Mouse (Mus musculus) heart, adult 9 months (tissue): ENCODE results near the gene Ubl5.
"Not testable (repeated sequence)": the region's sequence is repeated elsewhere in the genome, so short reads cannot be mapped to it uniquely, and the experiment has no call there.

Source experiments
- DNase-seq, 2 experiments: peaks; one replicate each; pipeline ENCODE4 v3.0.0; 2022; ENCODE audit warnings: low spot score in 2 of 2

Ubl5 gene

GRCm38 (mm10) chr9:20642101-20642895, at the start of gene Ubl5:
Ubl5 (plus strand) TSS chr9:20642878.
- DNase-seq: peak; percentile 44 to 56

DNA sequence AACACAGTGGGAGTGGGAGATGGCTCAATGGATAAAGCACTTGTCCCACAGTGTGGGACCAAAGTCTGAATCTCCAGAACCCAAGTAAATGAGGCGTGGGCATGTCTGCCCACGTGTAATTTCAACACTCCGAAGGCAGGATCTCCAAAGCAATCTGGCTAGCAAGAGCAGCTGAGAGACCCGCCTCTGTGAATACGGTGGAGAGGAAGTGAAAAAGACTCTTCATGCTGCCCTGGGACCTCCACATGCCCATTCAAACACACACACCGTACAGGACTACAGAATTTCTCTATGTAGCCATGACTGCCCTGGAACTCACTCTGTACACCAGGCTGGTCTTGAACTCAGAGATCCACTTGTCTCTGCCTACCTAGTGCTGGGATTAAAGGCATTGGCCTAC, 41.4 kb upstream of the Ubl5 start:
- no peak for DNase-seq

DNA sequence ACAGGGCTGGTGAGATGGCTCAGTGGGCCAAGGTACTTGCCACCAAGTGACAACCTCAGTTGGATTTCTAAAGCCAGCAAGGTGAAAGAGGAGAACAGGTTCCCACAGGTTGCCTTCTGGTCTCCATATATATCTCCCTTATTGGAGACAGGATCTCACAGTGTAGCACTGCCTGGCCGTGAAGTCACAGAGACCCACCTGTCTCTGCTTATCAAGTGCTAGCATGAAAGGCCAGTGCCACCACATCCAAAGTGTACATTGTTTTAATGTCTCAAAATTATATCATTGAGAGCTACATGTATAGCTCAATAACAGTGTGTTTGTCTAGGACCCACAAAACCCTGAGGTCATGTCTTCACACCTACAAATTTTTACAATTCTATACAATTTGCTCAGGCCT, 36.4 kb upstream of the Ubl5 start:
- DNase-seq: no peak

- peak; percentile 83 to 89 for DNase-seq
These were observed 35.3 kb upstream of the Ubl5 start for GRCm38 (mm10) chr9:20607100-20607974.

GRCm38 (mm10) chr9:20609831-20610464, 32.7 kb upstream of the Ubl5 start:
- no peak for DNase-seq

GRCm38 (mm10) chr9:20611976-20612375, 30.7 kb upstream of the Ubl5 start:
- DNase-seq: no peak

DNA sequence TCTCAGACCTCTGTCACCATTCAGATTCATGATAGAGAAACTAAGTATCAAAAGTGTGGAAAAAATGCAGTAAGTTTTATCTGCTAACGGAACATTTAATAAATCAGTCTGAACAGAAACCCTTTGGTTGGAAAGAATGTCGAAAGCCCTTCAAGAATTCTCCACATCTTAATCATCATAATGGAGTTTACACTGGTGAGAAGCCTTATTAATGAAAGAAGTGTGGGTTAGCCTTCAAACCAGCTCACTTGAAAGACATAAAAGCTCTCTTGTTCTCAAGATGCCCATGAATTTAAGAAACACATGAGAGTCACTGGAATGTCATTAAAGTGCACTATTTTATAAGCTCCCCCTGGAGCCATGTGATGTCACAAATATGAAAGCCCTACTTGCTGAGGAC, 26.0 kb upstream of the Ubl5 start:
- DNase-seq: no peak

GRCm38 (mm10) chr9:20631332-20631731, 11.3 kb upstream of the Ubl5 start:
- no peak for DNase-seq

- DNase-seq: not testable (repeated sequence)
These were observed 7.0 kb upstream of the Ubl5 start for GRCm38 (mm10) chr9:20635676-20636075.

GRCm38 (mm10) chr9:20636256-20636655, 6.4 kb upstream of the Ubl5 start:
- DNase-seq: no peak

DNA sequence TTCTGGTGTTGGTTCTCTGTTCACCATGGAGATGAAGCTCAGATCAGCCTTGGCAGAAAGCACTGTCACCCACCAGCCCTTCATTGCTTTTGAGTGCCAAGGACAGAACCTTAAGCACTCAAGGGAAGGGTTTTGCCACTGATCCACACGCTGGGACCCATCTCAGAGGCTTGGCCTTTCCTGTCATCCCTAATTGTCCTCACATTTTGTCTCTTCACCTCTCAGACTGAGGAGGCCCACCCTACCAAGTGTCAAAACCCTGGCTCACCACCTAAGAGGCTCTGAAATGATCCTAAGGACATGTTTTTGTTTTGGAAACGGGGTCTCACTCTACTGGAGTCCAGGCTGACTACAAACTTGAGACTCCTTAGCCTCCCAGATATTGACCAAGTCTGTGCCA, 5.9 kb upstream of the Ubl5 start:
- no peak for DNase-seq

- no peak for DNase-seq
These were observed 4.1 kb upstream of the Ubl5 start for GRCm38 (mm10) chr9:20638552-20638951.

- DNase-seq: no peak
These were observed 3.2 kb upstream of the Ubl5 start for GRCm38 (mm10) chr9:20639486-20639885.

- DNase-seq: no peak
These were observed 1.2 kb upstream of the Ubl5 start for GRCm38 (mm10) chr9:20641501-20641900.

GRCm38 (mm10) chr9:20642896-20643466, 303 bp downstream of the Ubl5 start:
- peak; percentile 85 to 87 for DNase-seq

GRCm38 (mm10) chr9:20643781-20644180, 1.1 kb downstream of the Ubl5 start:
- no peak for DNase-seq

DNA sequence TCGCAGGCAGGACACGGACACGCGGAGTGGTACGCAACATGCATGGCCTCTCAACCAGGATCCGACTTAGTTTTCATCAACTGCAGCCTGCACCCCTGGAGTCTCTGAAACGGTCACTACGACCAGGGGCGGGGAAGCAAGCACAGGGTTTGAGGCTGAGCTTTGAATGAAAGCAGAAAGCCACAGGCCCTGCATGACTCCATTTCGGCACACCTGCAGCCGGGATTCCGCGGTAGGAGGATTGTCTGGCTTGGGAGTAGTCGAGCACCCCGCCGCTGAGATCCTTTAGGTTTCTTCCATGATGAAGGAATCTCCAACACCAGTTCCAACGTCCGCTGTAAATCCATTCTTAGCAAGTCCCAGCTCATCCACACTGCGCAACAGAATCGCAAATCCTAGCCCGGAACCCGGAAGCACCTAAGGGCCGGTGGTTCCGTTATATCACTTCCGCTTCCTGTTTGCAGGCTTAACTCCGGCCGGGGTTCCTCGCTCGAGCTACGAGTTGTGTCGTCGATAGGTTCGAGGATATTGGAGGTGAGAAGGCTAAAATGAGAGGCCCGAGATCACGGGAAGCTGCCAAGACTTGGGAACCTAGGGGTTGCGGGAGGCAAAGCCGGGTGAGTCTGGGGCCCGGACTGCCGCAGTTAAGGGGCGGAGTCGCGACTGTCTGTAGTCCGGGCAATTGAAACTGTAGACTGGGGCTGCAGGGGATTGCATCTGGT, 1.8 kb downstream of the Ubl5 start, which contains the start of gene Fbxl12:
Gene Fbxl12, minus strand, starts transcription at position 408 of the 722 bp plus-strand sequence.
- DNase-seq: peak; percentile 81 to 82

GRCm38 (mm10) chr9:20645121-20645520, 2.4 kb downstream of the Ubl5 start:
- DNase-seq: no peak

DNA sequence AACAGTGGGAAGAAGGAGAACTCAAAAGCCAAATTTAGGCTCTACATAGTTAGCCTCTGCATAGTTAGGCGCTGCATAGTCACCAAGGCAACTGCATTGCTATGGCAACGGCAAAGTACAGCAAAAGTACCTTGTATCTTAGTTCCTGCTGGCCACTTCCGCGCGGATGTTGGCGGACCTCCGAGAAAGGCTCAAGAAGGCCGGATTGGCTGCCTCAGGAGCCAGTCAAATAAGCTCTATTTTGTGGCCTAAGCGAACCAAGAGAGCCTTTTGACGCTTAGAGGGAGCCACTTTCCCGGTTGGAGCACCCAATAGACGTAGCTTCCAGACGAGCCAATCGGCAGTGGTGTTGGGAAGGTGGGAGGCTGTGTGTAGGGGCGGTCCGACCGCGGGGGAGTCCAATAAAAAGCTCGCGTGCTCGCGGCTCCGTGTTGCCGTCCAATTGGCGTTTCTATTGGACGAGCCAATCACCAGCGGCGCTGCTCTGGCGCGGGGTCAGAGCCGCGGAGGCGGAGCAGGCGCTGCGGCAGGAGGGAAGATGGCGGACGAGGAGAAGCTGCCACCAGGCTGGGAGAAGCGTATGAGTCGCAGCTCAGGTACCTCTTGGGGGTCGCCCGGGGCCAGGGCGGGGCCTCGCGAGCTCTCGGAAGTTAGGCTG, 9.1 kb downstream of the Ubl5 start, which contains the start of gene Pin1:
Gene Pin1, plus strand, starts transcription at position 494 of the 658 bp plus-strand sequence.
- peak; percentile 99 to 100 for DNase-seq

- no peak for DNase-seq
These were observed 9.6 kb downstream of the Ubl5 start for GRCm38 (mm10) chr9:20652260-20652658.

GRCm38 (mm10) chr9:20653859-20654258, 11.2 kb downstream of the Ubl5 start:
- DNase-seq: no peak
